Mouse (Mus musculus) spleen, adult 2 months (tissue): ENCODE results near the gene Slc5a4b.

Experiments
- CTCF ChIP-seq: fragments of 200-500 bp; IDR thresholded peaks from 2 replicates; pipeline ENCODE4 v1.5.1; 2011; ENCODE audit warnings: mild to moderate bottlenecking, inconsistent platforms; ENCODE audit not compliant: insufficient read depth, insufficient read length, insufficient replicate concordance; ENCODE audit errors: extremely low read depth
- POLR2A ChIP-seq: fragments of 200-500 bp; IDR thresholded peaks from 2 replicates; pipeline ENCODE4 v1.6.1; 2011; ENCODE audit warnings: low read depth, low read length, inconsistent platforms

GRCm38 (mm10) chr10:76028016-76028366, 82.8 kb downstream of the Slc5a4b start:
- TF ChIP-seq POLR2A (no peak), CTCF (no peak)
